Mouse (Mus musculus) gastrocnemius, adult 2 months (tissue): ENCODE data around the gene Dthd1. TPM values are rescaled to one million over a fixed set of nuclear protein-coding genes. Genes with fewer than 3 reads are reported as not detected.

Experiments used
- DNase-seq: peaks from one replicate; pipeline ENCODE4 v3.0.0; 2022
- H3K27ac ChIP-seq: fragments of 200-600 bp; 2 replicates; pipeline ENCODE4 v1.8.1; 2022; ENCODE audit warnings: mild to moderate bottlenecking
- H3K4me3 ChIP-seq: fragments of 200-600 bp; 2 replicates; pipeline ENCODE4 v1.8.1; 2022; ENCODE audit warnings: mild to moderate bottlenecking, moderate library complexity
- CTCF ChIP-seq: fragments of 200-600 bp; IDR thresholded peaks from 2 replicates; pipeline ENCODE4 v1.8.1; 2022; ENCODE audit warnings: antibody characterized with exemption, mild to moderate bottlenecking, moderate library complexity
- intact Hi-C: fragments of 180-260 bp; cut with DNase I; formaldehyde crosslinking; loops from one replicate; pipeline ENCODE4 v1.15.1; 2025
- total RNA-seq, 2 experiments: library from RNA; stranded (reverse); gene quantifications; 2 replicates each; pipeline ENCODE4 v1.2.3; 2021

Gene Dthd1
- total RNA-seq, 2 experiments from 2014 or later, result not detected

GRCm38 (mm10) chr5:62819567-62819966 lies 5.9 kb downstream of the Dthd1 start:
- H3K27ac ChIP-seq, result no peak overlapping the region
- H3K4me3 ChIP-seq, result no peak overlapping the region
- intact Hi-C loops, result no loop called here
- DNase-seq, result no peak
- no peak for TF ChIP-seq CTCF

- DNase-seq, result no peak
- intact Hi-C loops, result no loop called here
- Histone ChIP-seq H3K4me3 (no peak overlapping the region), H3K27ac (no peak overlapping the region)
- no peak for TF ChIP-seq CTCF
Observed at GRCm38 (mm10) chr5:62820363-62821271, 7.0 kb downstream of the Dthd1 start.

GRCm38 (mm10) chr5:62842955-62843730 lies 29.5 kb downstream of the Dthd1 start:
- TF ChIP-seq CTCF, result no peak
- Histone ChIP-seq H3K4me3 (no peak overlapping the region), H3K27ac (no peak overlapping the region)
- no peak for DNase-seq
- intact Hi-C loops, result no loop called here

GRCm38 (mm10) chr5:62846571-62847131 lies 33.0 kb downstream of the Dthd1 start:
- intact Hi-C loops, result no loop called here
- Histone ChIP-seq H3K4me3 (no peak overlapping the region), H3K27ac (no peak overlapping the region)
- DNase-seq, result no peak
- no peak for TF ChIP-seq CTCF

- intact Hi-C loops, result no loop called here
- no peak overlapping the region for H3K27ac ChIP-seq
Observed at GRCm38 (mm10) chr5:62851337-62851736, 37.7 kb downstream of the Dthd1 start.

GRCm38 (mm10) chr5:62854361-62854844 lies 40.8 kb downstream of the Dthd1 start:
- no peak for DNase-seq
- intact Hi-C loops, result no loop called here
- no peak overlapping the region for H3K27ac ChIP-seq
- no peak for TF ChIP-seq CTCF
- no peak overlapping the region for H3K4me3 ChIP-seq

More at GRCm38 (mm10) chr5:62851337-62851736, 37.7 kb downstream of the Dthd1 start:
- no peak for TF ChIP-seq CTCF
- no peak for DNase-seq
- H3K4me3 ChIP-seq, result no peak overlapping the region

GRCm38 (mm10) chr5:62857502-62857901 lies 43.9 kb downstream of the Dthd1 start:
- no peak for DNase-seq
- intact Hi-C loops, result no loop called here
- Histone ChIP-seq H3K4me3 (no peak overlapping the region), H3K27ac (no peak overlapping the region)
- TF ChIP-seq CTCF, result no peak

- intact Hi-C loops, result no loop called here
- DNase-seq, result no peak
- no peak overlapping the region for H3K27ac ChIP-seq
- no peak overlapping the region for H3K4me3 ChIP-seq
- no peak for TF ChIP-seq CTCF
Observed at GRCm38 (mm10) chr5:62858282-62858681, 44.7 kb downstream of the Dthd1 start.

GRCm38 (mm10) chr5:62864348-62864747 lies 50.7 kb downstream of the Dthd1 start:
- Histone ChIP-seq H3K4me3 (no peak overlapping the region), H3K27ac (no peak overlapping the region)
- intact Hi-C loops, result no loop called here
- DNase-seq, result no peak
- TF ChIP-seq CTCF, result no peak

- no peak for DNase-seq
- TF ChIP-seq CTCF, result no peak
- Histone ChIP-seq H3K4me3 (no peak overlapping the region), H3K27ac (no peak overlapping the region)
- intact Hi-C loops, result no loop called here
Observed at GRCm38 (mm10) chr5:62867003-62867402, 53.4 kb downstream of the Dthd1 start.

- no peak for DNase-seq
- no peak overlapping the region for H3K27ac ChIP-seq
- H3K4me3 ChIP-seq, result no peak overlapping the region
- intact Hi-C loops, result no loop called here
- TF ChIP-seq CTCF, result no peak
Observed at GRCm38 (mm10) chr5:62879530-62879929, 65.9 kb downstream of the Dthd1 start.

- Histone ChIP-seq H3K27ac (no peak overlapping the region), H3K4me3 (no peak overlapping the region)
- no peak for DNase-seq
- TF ChIP-seq CTCF, result peak; percentile 28; the same call in 1 of the 2 replicates
- intact Hi-C loops, result no loop called here
Observed at GRCm38 (mm10) chr5:62895326-62895725, 81.7 kb downstream of the Dthd1 start.

GRCm38 (mm10) chr5:62906954-62907353 lies 93.3 kb downstream of the Dthd1 start:
- no peak for TF ChIP-seq CTCF
- intact Hi-C loops, result no loop called here

More at GRCm38 (mm10) chr5:62906954-62907353, 93.3 kb downstream of the Dthd1 start:
- Histone ChIP-seq H3K4me3 (no peak overlapping the region), H3K27ac (no peak overlapping the region)
- DNase-seq, result no peak
